Mouse (Mus musculus) hindbrain, embryonic 10.5 days (tissue): ENCODE data around the gene Tesk2. TPM values are rescaled to one million over a fixed set of nuclear protein-coding genes. Genes with fewer than 3 reads are reported as not detected.

ENCODE experiments used
- DNase-seq: peaks from one replicate; pipeline ENCODE4 v3.0.0-alpha.2; 2017; ENCODE audit warnings: low spot score
- H3K27ac ChIP-seq: fragments of 300-500 bp; sonication (generic); 2 replicates; pipeline ENCODE4 v1.5.1; 2016; ENCODE audit warnings: mild to moderate bottlenecking, moderate library complexity
- H3K27me3 ChIP-seq: fragments of 300-500 bp; sonication (generic); 2 replicates; pipeline ENCODE4 v1.6.1; 2016; ENCODE audit warnings: mild to moderate bottlenecking; ENCODE audit not compliant: poor library complexity, insufficient read depth, severe bottlenecking
- H3K36me3 ChIP-seq: fragments of 300-500 bp; sonication (generic); 2 replicates; pipeline ENCODE4 v1.6.1; 2016; ENCODE audit warnings: mild to moderate bottlenecking, moderate library complexity
- H3K4me1 ChIP-seq: fragments of 300-500 bp; sonication (generic); replicated peaks from 2 replicates; pipeline ENCODE4 v1.6.1; 2016; ENCODE audit warnings: mild to moderate bottlenecking
- H3K4me3 ChIP-seq: fragments of 300-500 bp; sonication (generic); 2 replicates; pipeline ENCODE4 v1.5.1; 2016; ENCODE audit warnings: mild to moderate bottlenecking, moderate library complexity
- H3K9me3 ChIP-seq: fragments of 300-500 bp; sonication (generic); 2 replicates; pipeline ENCODE4 v1.6.1; 2016; ENCODE audit warnings: mild to moderate bottlenecking, moderate library complexity
- WGBS: fragments of 180-500 bp; shearing (Covaris S2); methylation state at CpG from one replicate; pipeline ENCODE4 v1.1.7; 2016; 5-methylcytosine and 5-hydroxymethylcytosine counted together
- polyA plus RNA-seq: library from polyadenylated mRNA; unstranded; fragments of >200 nt; fragmentation: Nextera tagmentation; extraction: Ambion mirVana; gene quantifications from 2 replicates; pipeline ENCODE4 v1.2.1, GENCODE M21; 2016

The Tesk2 gene
- polyA plus RNA-seq, 1 experiment from 2014 or later = 8.1 TPM

DNA sequence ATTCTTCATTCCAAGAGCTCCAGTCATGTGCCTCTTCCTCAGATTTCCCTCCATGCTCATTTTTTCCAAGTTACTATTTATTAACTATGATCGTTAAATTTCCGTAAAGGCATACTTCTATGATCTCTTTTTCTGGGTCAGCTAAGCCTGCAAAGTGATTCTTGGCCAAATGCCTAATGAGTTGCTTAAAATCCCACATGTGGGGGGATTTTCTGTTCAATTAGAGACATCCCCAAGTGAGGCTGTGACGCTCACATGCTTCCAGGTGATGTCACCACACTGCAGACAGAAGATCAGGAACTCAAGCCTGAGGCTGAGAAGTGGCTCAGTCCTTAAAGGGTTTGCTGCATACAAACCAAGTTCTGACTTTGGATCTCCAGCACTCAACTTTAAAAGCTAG lies 129.2 kb downstream of the Tesk2 start:
- 83% methylated on average over 3 of the region's 3 CpGs for WGBS
- H3K36me3 ChIP-seq = no peaks in the 10 kb centered on the region
- H3K9me3 ChIP-seq = no peaks in the 10 kb centered on the region
- H3K4me1 ChIP-seq = peaks cover 15% of the 10 kb centered on the region
- H3K4me3 ChIP-seq = no peak overlapping the region
- no peaks in the 10 kb centered on the region for H3K27me3 ChIP-seq
- no peak overlapping the region for H3K27ac ChIP-seq
- no peak for DNase-seq

DNA sequence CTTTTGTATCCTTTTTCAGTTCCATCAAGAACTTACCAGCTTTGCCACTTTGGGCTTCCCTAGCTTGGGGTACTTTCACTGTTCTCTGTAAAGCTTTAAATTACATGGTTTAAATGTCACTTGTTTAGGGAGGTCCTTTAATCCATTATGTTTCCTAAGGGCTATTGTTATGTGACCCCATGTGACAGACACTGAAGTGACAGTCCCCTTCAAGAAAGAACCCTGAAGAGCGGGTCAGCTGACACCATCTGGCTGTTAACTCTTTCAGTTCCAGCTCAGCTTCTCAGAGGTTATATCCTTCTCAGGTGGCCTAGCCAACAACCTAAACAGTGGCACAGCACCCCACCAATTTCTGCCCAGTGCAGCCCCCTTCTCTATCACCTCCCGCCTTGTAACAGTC lies 133.5 kb downstream of the Tesk2 start:
- H3K36me3 ChIP-seq = no peaks in the 10 kb centered on the region
- H3K9me3 ChIP-seq = no peaks in the 10 kb centered on the region
- peaks cover 19% of the 10 kb centered on the region for H3K4me1 ChIP-seq
- WGBS = 6% methylated on average over 2 of the region's 2 CpGs
- peak overlapping the region; percentile 79 for H3K27ac ChIP-seq
- H3K4me3 ChIP-seq = 0 out of 2 replicates have a peak overlapping the region, but pooled peaks have one; percentile 10
- peak; percentile 28 for DNase-seq
- H3K27me3 ChIP-seq = no peaks in the 10 kb centered on the region

Other genes starting within 250 kb of the Tesk2 start
- gene Ipp, start 213.4 kb upstream of the Tesk2 start, polyA plus RNA-seq = 12.5 and 17.5 TPM in 2 replicates
- 25.0 and 29.7 TPM in 2 replicates for gene Tmem69, start 165.0 kb upstream of the Tesk2 start, polyA plus RNA-seq
- gene Gpbp1l1, start 163.3 kb upstream of the Tesk2 start, polyA plus RNA-seq = 21.4 and 27.8 TPM in 2 replicates
- 1.9 and 3.6 TPM in 2 replicates for gene Ccdc17, start 124.3 kb upstream of the Tesk2 start, polyA plus RNA-seq
- gene Nasp, start 93.0 kb upstream of the Tesk2 start, polyA plus RNA-seq = 178 and 293 TPM in 2 replicates
- 559 and 600 TPM in 2 replicates for gene Akr1a1, start 69.3 kb upstream of the Tesk2 start, polyA plus RNA-seq
- 1,211 and 1,387 TPM in 2 replicates for gene Prdx1, start 35.4 kb upstream of the Tesk2 start, polyA plus RNA-seq
- gene Mmachc, start 12.5 kb upstream of the Tesk2 start, polyA plus RNA-seq = 38.0 and 40.5 TPM in 2 replicates
- gene Ccdc163, start 12.4 kb upstream of the Tesk2 start, polyA plus RNA-seq = 33.1 and 37.4 TPM in 2 replicates
- gene Toe1, start 86.7 kb downstream of the Tesk2 start, polyA plus RNA-seq = 39.7 and 39.8 TPM in 2 replicates
- gene Mutyh, start 86.8 kb downstream of the Tesk2 start, polyA plus RNA-seq = 23.1 and 28.2 TPM in 2 replicates
- 1.1 and 1.3 TPM in 2 replicates for gene Hpdl, start 100.8 kb downstream of the Tesk2 start, polyA plus RNA-seq
- 6.1 and 7.6 TPM in 2 replicates for gene Zswim5, start 156.4 kb downstream of the Tesk2 start, polyA plus RNA-seq